Mouse (Mus musculus): ENCODE results near the gene Katna1.
A peak's percentile ranks its signal among the peaks of the same experiment; 100 is the strongest.
"Not testable (repeated sequence)": the region's sequence is repeated elsewhere in the genome, so short reads cannot be mapped to it uniquely, and the experiment has no call there.

The Katna1 gene

DNA sequence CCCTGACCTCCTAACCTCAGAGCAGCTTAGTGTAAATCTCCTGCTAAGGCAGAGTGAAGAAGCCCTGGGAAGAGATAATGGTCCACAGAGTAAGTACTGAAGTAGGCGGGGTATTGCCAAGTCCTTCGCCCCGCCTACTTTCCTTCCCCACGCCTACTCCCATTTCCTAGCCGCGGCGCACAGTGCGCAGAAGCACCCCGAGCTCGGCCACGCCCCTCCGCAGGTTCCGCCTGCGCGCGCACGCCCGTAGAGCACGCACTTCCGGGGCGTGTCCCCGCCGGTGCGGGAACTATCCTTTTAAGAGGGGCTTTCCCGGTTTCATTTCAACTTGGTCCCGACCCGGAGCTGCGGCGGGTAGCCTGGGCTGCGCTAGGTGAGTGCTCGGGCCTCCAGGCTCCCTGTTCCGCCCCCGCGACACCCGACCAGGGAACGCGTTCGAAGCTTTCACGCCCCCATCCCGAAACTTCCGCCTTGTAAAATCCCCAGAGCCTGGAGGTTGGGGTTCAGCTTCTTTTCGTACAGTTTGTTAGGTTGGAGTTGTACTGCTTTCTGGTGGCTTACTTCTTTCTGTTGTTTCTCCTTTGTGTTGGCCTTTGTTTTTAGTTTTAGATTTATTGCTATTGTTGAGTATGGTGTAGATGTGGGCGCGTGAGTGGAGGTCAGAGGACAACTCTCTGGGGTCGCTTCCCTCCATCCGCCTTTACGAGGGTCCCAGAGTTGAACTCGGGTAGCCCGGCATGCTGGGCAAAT lies at the start of gene Katna1:
Gene Katna1 (plus strand): TSS at position 250 of the 750 bp plus-strand sequence.
- peak; percentile 85 for DNase-seq

DNA sequence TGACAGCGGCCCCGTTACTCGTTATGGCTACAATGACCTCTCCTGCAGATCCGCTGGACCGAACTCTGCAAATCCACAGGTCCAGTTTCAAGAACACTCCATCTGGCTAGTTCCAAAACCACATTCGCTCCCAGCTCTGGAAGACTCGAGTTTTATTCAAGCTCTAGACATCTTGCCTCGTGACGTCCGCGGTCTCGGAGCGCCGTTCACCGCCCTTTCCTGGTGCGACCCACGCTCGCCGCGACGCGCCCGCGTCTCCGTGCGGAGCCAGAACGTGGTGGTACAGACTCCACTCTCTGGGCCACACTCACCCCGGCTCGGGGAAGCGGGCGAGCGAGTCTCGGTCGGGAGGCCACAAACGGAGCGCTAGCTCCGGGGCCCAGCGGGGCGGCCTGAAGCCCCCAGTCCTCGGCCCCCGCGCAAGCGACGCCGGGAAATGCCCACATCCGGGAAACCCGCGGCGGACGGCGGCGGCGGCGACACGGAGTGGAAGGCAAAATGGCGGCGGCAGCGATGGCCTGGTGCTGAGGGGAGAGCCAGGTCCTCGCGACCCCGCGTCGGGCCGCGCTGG lies 45.0 kb upstream of the Katna1 start, which contains the start of the genes Pcmt1 and Lats1:
Gene Pcmt1 (minus strand): TSS at position 406 of the 571 bp plus-strand sequence.
Gene Lats1 (plus strand): TSS at position 484 of the 571 bp plus-strand sequence.
- peak; percentile 78 for DNase-seq

DNA sequence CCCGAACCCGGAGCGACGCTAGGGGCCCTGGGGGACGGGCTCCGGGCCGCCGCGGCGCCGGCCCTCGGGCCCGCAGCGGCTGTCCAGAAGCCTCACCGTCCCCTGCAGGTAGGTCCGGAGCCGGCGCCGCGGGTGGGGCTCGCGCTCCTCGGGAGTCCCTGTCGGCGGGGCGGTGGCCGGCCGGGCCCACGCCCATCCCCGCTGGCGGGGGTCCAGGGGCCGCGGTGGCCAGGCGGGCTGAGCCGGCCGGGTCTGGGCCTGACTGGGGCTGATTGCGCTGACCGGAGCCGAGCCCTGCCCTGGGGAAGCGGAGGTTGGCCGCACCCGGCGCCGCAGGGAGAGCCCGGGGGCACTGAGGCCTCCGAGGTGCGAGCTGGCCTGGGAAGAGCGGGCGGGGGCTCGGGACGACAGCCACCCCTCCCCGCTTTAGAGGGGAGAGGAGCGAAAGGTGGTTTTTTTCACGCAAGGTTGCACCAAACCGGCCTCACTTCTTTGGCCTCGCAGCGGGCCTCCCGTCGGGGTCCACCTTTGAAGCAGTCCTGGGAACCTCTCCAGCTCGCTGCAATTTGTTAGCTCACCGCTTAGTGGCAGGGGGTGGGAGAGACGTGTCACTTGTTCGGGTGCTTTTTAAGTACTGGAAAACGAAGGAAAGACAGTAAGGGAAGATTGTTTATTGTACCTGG lies 44.3 kb upstream of the Katna1 start:
- peak; percentile 57 for DNase-seq

DNA sequence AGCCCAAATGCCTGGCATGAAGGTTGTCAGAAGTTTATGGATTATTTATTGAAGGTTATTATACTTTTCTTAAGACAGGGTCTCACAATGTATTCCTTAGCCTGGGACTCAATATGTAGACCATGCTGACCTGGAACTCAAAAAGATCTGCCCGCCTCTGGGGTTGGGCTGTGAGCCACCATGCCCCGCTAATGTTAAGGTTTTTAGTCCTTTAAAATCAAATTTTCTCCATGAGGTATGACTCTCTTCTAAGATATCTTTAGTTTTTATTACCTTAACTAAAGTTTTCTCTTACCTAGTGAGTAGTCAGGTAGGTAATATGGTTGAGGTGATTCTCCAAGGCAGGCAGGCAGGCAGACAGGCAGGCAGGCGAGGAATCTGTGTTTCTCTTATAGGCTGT lies 43.6 kb upstream of the Katna1 start:
- DNase-seq: no peak

DNA sequence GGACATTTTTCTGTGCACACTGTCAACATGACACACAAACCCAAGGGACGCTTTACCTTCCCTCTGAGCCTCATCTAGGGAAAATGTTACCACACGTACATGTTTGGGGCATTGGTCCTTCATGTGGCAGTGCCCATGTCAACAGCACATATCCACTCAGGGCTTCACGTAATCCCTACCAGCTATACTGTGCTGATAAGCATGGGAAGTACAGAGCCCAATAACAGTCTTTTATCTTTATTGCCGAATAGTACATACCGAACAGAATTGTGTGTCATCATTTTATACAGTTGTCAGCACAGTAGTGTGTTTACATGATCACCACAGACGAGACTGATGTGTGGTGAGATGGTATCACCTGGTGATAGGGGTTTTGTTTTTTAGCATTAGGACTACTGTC lies 38.9 kb upstream of the Katna1 start:
- no peak for DNase-seq

GRCm38 (mm10) chr10:7695286-7695685 lies 30.5 kb upstream of the Katna1 start:
- DNase-seq: no peak

DNA sequence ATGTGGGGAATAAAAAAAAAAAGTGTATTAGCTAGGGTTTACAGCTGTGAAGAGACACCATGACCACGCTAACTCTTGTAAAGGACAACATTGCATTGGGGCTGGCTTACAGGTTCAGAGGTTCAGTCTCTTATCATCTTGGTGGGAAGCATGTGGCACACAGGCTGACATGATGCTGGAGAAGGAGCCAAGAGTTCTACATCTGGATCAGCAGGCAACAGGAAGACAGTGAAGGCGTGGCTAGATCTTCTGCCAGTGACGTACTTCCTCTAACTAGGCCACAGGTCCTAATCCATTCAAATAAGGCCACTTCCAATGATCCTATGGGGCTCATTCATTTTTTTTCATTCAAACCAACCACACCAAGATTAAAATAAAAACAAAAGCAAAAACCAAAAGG lies 25.7 kb upstream of the Katna1 start:
- DNase-seq: no peak

- no peak for DNase-seq
Measured at GRCm38 (mm10) chr10:7702586-7702985, 23.2 kb upstream of the Katna1 start.

GRCm38 (mm10) chr10:7710121-7710520 lies 15.7 kb upstream of the Katna1 start:
- DNase-seq: no peak

DNA sequence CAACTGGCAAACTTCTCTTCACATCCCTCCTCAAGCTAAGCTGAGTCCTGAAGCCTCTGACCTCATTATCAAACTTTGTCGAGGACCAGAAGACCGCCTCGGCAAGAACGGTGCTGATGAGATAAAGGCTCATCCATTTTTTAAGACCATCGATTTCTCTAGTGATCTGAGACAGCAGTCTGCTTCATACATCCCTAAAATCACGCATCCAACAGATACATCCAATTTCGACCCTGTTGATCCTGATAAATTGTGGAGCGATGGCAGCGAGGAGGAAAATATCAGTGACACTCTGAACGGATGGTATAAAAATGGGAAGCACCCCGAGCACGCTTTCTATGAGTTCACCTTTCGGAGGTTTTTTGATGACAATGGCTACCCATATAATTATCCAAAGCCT lies 13.3 kb upstream of the Katna1 start:
- DNase-seq: no peak

DNA sequence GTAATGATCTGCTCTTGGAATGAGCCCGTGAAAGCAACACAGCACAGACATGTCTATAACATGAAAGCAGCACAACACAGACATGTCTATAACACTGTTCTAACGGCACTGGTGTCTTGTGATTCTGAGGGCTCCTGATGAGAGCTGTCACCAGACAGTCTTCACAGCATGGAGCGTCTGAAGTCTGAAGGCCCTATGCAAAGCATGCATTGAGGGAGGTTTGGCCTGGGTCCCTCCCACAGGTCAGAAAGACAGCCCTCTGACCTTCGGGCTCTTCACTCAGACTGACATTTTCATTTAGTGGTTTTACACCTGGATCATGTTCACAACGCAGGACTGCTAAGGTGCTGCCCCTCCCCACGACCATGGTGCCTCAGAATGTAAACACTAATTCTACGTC lies 10.7 kb upstream of the Katna1 start:
- no peak for DNase-seq

DNA sequence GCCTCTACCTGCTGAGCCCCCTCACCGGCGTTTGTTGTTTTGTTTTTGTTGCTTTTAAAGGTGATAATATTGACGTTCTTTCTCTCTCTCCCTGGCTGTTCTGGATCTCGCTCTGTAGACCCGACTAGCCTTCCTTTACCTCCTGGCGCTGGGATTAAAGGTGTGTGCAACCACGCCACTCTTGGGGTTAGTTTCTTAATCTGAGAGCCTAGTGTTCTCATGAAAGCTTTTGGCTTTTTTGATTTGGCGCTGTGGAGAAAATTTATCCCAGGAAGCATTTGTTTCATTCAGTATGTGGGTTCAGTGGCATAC lies 657 bp downstream of the Katna1 start:
- no peak for DNase-seq

DNA sequence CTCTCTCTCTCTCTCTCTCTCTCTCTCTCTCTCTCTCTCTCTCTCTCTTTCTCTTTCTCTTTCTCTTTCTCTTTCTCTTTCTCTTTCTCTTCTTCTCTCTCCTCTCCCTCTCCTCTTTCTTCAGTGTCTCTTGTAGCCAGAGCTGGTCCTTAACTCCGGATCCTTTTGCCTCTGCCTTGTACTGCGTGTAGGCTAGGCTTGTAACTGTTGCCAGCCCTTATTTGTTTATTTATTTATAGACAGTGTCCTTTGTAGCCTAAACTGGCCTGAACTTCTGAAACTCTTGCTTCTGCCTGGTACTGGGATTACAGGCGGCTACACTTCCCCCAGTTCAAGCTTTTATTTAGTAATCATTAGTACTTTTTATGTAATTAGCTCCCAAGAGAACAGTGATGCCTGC lies 1.2 kb downstream of the Katna1 start:
- DNase-seq: no peak

- no peak for DNase-seq
Measured at GRCm38 (mm10) chr10:7731582-7731981, 5.8 kb downstream of the Katna1 start.

GRCm38 (mm10) chr10:7737122-7737521 lies 11.3 kb downstream of the Katna1 start:
- no peak for DNase-seq

- DNase-seq: no peak
Measured at GRCm38 (mm10) chr10:7737914-7738313, 12.1 kb downstream of the Katna1 start.

DNA sequence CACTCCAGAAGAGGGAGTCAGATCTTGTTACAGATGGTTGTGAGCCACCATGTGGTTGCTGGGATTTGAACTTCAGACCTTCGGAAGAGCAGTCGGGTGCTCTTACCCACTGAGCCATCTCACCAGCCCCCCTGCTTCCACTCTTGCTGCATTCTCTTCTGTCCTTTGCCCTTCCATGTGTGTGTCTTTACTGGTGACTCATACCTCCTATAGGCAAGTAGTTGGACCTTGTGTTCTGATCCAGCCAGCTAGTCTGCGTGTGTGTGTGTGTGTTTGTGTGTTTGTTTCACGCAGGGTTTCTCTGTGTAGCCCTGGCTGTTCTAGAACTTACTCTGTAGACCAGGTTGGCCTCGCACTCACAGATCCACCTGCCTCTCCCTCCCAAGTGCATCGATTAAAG lies 19.7 kb downstream of the Katna1 start:
- DNase-seq: not testable (repeated sequence)

- no peak for DNase-seq
Measured at GRCm38 (mm10) chr10:7748752-7749151, 23.0 kb downstream of the Katna1 start.

- DNase-seq: no peak
Measured at GRCm38 (mm10) chr10:7757544-7757943, 31.7 kb downstream of the Katna1 start.

- DNase-seq: no peak
Measured at GRCm38 (mm10) chr10:7772346-7772745, 46.5 kb downstream of the Katna1 start.

DNA sequence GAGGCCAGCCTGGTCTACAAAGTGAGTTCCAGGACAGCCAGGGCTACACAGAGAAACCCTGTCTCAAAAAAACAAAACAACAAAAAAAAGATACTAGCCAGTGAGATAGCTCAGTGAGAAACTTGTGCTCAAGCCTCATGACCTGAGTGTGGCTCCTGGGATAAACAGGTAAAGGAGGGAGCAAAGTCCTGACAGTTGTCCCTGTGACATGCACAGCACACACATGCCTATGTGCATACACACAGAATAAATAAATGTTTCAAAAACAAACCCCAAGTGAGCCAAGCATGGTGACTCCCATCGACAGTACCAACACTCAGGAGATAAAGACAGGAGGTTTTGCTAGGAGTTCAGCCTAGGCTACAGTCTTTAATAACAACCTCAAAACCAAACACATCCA lies 47.0 kb downstream of the Katna1 start:
- DNase-seq: no peak

DNA sequence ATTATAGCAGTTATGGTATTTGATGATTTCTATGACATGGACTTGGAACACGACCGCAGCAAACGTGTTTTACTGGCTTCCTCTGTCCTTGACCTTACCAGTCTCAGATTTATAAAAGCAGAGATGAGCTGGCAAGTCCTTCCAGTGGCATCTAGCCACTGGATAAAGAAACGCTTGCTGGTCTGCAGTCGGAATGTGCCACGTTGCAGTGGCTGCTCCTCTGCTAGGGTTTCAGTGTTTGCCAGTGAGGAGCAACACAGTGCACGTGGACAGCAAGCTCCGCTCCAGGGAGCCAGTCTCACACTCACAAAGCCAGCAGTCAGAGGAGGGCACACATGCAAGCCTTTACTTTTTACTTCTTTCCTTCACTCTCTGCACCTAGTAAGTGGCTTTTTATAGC lies 49.6 kb downstream of the Katna1 start:
- no peak for DNase-seq

DNA sequence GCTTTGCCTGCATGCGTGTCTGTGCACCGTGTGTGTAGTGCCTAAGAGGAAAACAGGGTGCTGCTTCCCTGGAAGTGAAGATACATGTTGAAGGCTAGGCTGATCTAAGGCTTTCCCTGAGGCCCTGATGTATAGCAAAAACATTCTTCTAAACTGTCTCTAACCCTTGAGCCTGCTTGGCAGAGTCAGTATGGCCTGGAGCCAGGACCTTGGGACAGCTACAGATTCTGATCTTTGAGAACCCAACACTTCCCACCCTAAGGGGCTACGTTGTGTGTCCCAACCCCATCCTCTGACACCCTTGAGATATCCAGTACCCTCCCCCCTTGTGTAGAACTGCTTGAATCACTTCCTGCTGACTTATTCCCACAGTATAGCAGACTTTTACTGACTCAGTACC lies 52.6 kb downstream of the Katna1 start:
- no peak for DNase-seq

- no peak for DNase-seq
Measured at GRCm38 (mm10) chr10:7779751-7780237, 54.0 kb downstream of the Katna1 start.
